Mouse (Mus musculus) gastrocnemius, postnatal 14 days (tissue): ENCODE results near the gene Vmn1r9. TPM values are rescaled to one million over a fixed set of nuclear protein-coding genes. Genes with fewer than 3 reads are reported as not detected.
"Not testable (repeated sequence)": the region's sequence is repeated elsewhere in the genome, so short reads cannot be mapped to it uniquely, and the experiment has no call there.

Source experiments
- DNase-seq: peaks from one replicate; pipeline ENCODE4 v3.0.0; 2021; ENCODE audit warnings: mixed read lengths
- intact Hi-C: fragments of 180-260 bp; cut with DNase I; formaldehyde crosslinking; loops from one replicate; pipeline ENCODE4 v1.15.1; 2025; ENCODE audit warnings: low total_unique reads
- long read RNA-seq, 2 experiments: library from polyadenylated mRNA; stranded (forward); transcript quantifications; one replicate each; pipeline ENCODE4 v2.0.0; 2021
- total RNA-seq, 2 experiments: library from RNA; stranded (reverse); gene quantifications; 2 replicates each; pipeline ENCODE4 v1.2.3; 2021

Gene Vmn1r9
- total RNA-seq = not detected
- long read RNA-seq, experiment 1 = 0 reads
- long read RNA-seq, experiment 2 = 0 reads

DNA sequence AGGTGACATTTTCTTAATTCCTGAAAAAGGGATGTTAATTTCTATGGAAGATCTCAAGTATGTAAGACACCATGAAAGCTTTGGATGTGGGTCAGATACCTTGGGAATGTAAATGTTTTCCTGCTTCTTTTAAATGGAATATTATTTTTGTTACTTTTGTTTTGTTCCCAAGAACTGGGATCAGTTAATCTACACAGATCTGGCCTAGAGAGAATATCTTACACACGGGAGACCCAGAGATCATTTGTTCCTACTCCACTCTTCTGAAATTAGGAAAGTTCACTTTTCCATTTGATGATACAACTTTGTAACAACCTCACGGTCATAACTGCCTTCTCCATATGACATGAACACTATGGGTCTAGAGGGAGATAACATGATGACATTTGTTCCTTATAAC lies at the start of gene Vmn1r9:
Gene Vmn1r9 (plus strand): TSS at position 301 of the 400 bp plus-strand sequence.
- intact Hi-C loops = no loop called here
- no peak for DNase-seq

DNA sequence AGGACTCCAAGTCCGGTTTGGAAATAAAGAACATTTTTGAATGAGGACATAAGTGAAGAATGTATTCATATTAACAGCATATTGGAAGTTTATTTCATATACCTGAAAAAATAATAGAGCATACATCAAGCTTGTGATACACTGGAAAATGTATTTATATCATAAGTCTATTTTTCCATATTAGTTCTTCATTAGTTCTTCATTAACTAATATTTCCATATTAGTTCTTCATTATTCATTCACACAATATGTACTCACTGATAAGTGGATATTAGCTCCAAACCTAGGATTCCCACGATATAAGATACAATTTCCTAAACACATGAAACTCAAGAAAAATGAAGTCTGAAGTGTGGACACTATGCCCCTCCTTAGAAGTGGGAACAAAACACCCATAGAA lies 41.4 kb upstream of the Vmn1r9 start, which contains the start of gene Vmn1r7:
Gene Vmn1r7 (minus strand): TSS at position 101 of the 400 bp plus-strand sequence.
- intact Hi-C loops, DNase-seq: not testable (repeated sequence)

DNA sequence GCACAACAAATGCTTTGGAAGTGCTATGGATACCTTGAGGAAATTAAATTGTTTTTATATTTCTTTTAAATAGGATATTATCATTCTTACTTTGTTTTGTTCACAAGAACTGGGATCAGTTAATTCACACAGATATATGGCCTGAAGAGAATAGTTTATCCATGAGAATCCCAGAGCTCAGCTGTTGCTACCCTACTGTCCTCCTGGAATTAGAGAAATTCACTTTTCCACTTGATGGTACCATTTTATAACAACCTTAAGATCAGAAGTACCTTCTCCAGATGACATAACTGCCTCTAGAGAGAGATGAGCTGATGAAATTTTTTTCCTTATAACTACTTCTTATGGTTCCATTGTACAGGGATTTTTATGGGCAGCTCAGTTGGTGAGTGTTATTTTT lies 34.6 kb upstream of the Vmn1r9 start, which contains the start of gene Vmn1r8:
Gene Vmn1r8 (plus strand): TSS at position 301 of the 400 bp plus-strand sequence.
- DNase-seq = no peak
- intact Hi-C loops = no loop called here

DNA sequence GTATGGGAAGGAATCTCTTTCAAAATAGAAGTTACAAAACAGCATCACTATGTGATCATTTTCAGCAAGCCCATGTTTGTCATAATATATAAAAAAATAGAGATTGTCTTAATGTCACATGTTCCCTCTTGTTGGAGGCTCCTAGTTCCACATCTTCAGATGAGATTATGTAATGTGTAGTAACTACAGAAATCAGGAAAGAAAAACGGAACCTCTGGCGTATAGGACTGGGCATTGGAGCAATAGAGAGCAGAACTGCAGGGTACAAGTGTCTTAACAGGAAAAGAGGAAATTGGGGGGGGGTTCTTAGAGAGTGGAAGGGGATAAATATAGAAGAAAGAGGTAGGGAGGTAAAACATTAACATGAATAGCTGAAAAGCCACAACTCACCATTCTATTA lies 31.9 kb upstream of the Vmn1r9 start:
- intact Hi-C loops = no loop called here
- DNase-seq = no peak

DNA sequence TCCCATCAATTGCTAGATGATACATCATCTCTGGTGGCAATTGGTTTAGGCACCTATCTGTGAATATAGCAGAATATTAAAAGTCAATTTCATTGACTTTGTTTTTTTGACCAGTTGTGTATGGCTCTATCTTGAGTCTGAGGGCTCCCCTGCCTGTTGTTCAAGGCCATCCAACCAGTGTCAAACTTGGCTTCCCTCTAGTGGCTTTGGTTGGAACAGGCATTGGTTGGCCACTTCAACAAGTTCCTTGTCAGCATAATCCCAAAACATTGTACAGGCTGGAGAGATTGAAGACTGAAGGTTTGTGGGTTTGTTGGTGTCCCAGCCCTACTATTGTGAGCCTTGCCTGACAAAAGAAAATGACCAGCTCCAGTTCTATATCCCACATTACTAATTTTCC lies 2.9 kb upstream of the Vmn1r9 start:
- no peak for DNase-seq
- intact Hi-C loops = no loop called here

DNA sequence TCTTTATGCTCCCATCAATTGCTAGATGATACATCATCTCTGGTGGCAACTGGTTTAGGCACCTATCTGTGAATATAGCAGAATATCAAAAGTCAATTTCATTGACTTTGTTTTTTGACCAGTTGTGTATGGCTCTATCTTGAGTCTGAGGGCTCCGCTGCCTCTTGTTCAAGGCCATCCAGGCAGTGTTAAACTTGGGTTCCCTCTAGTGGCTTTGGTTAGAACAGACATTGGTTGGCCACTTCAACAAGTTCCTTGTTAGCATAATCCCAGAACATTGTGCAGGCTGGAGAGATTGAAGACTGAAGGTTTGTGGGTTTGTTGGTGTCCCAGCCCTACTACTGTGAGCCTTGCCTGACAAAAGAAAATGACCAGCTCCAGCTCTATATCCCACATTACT lies 39.8 kb downstream of the Vmn1r9 start:
- intact Hi-C loops = no loop called here
- no peak for DNase-seq

DNA sequence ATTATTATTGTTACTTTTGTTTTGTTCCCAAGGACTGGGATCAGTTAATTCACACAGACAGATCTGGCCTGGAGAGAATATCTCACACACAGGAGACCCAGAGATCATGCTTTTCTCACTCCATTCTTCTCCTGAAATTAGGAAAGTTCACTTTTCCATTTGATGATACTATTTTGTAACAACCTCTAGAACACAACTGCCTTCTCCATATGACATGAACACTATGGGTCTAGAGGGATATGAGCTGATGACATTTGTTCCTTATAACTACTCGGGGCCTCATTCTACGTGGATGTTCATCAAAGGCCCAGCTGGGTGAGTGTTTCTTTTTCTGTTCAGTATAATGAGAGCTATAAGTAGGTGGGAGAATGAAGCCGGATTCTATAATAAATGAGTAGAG lies 42.6 kb downstream of the Vmn1r9 start, which contains the start of gene Vmn1r10:
Gene Vmn1r10 (plus strand): TSS at position 301 of the 400 bp plus-strand sequence.
- intact Hi-C loops = no loop called here
- DNase-seq = no peak

Other genes starting within 250 kb of the Vmn1r9 start
- 10 to 100 TPM; 78.4 to 90.1 TPM for gene Fkbp9, start 234.7 kb upstream of the Vmn1r9 start, total RNA-seq
- gene Nt5c3, start 142.9 kb upstream of the Vmn1r9 start, total RNA-seq = 10 to 100 TPM; 53.9 to 58.8 TPM
- gene Vmn1r4, start 142.8 kb upstream of the Vmn1r9 start, total RNA-seq = under 1 TPM; 0.10 to 0.18 TPM
- not detected for gene Vmn1r5, start 96.5 kb upstream of the Vmn1r9 start, total RNA-seq
- gene Vmn1r6, start 69.5 kb upstream of the Vmn1r9 start, total RNA-seq = not detected
- not detected for gene Vmn1r7, start 41.5 kb upstream of the Vmn1r9 start, total RNA-seq
- not detected for gene Vmn1r8, start 34.5 kb upstream of the Vmn1r9 start, total RNA-seq
- not detected for gene Vmn1r10, start 42.7 kb downstream of the Vmn1r9 start, total RNA-seq
- gene Vmn1r11, start 66.7 kb downstream of the Vmn1r9 start, total RNA-seq = not detected
- gene Vmn1r12, start 90.1 kb downstream of the Vmn1r9 start, total RNA-seq = not detected
- not detected for gene Vmn1r13, start 136.5 kb downstream of the Vmn1r9 start, total RNA-seq
- gene Vmn1r14, start 164.9 kb downstream of the Vmn1r9 start, total RNA-seq = not detected
- not detected for gene Vmn1r15, start 191.2 kb downstream of the Vmn1r9 start, total RNA-seq